Mouse (Mus musculus): ENCODE data around the gene Smad6. TPM values are rescaled to one million over a fixed set of nuclear protein-coding genes. Genes with fewer than 3 reads are reported as not detected.

Gene Smad6
- total and polyA plus RNA-seq, 2 experiments, result 4.1 to 12.6 TPM

DNA sequence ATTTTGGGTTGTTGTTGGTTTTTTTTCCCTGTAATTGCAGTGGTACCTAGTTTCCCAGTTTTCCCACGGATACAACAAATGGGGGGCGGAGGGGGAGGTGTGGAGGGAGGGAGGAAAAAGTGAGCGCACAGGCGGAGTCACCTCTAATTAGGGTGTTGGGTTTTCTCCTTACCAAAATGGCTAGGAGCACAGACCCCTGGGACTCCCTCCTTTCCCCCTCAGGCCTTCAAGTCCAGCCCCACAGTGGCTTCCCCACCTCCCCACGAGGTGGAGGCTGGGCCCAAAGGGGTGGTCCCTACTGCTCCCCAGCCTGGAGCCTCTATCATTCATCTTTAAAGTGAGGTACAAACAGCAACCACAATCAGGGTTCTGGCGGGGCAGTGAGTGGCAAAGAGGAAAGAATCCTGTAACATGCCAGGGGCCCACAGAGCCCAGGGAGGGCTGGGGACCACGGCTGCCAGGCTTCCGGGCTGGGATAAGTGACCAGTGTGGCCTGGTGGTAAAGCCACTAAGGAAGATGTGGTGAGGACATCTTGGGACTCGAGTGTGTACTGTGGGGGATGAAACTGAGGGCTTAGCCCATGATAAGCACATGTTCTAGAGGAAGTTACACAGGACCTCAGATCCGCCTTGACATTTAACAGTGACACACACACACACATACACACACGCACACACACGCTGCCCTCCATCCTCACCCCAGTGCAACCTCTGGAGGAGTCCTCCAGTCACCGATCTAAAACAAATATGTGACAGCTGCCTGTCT, 47.4 kb downstream of the Smad6 start:
- Histone ChIP-seq H3K79me2 (ENCODE audit: control insufficient read depth, insufficient read depth, low read length) (peaks cover 12% of the 10 kb centered on the region; the same call in 1 of the 2 replicates), H3K9ac (ENCODE audit: low read depth, low read length) (no peak overlapping the region), H3K27me3 (ENCODE audit: control insufficient read depth, insufficient read depth, low read length) (no peaks in the 10 kb centered on the region), H3K27ac (replicated peaks; ENCODE audit: insufficient read depth, low read depth, low read length) (0 out of 2 replicates have a peak overlapping the region, but pooled peaks have one; percentile 7), H3K4me1 (ENCODE audit: control insufficient read depth, insufficient read depth, low read length) (peaks cover 5% of the 10 kb centered on the region; the same call in 1 of the 2 replicates), H3K4me3 (ENCODE audit: insufficient read depth, low read depth, low read length) (no peak overlapping the region), H3K36me3 (ENCODE audit: control insufficient read depth, insufficient read depth, low read length) (no peaks in the 10 kb centered on the region)
- TF ChIP-seq POLR2A (IDR thresholded peaks at IDR 0.05; ENCODE audit: extremely low read depth, insufficient read depth, low read length) (no peak), CTCF (IDR thresholded peaks at IDR 0.05; ENCODE audit: low read depth, low read length) (no peak)
- DNase-seq (ENCODE audit: extremely low read depth, low read depth, low spot score), result no peak
- WGBS, result 78% methylated on average over 13 of the region's 13 CpGs

DNA sequence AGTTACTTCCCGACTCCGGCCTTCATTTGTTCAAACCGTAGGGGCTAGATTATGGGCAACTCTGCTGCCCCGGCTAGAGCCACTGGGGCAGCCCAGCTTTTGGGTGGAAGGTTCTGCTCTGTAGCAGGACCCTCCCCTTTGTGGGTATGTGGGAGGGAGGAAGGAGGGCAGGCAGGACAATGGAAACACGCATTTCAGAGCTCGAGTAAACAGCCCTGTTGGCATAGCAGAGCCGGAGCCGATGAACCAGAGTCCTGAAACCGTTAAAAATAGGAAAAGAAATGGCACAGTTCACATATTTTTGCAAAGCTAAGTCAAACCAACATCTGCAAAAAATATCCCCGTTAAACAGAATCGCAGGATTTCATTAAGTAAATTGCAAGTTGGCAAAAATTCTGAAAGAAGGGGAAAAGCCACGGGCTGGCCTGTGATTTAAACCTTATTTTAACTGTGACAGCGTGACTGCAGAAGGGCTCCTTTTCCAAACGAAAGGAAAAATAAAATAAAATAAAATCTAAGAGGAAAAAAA, 48.1 kb downstream of the Smad6 start:
- DNase-seq (ENCODE audit: extremely low read depth, low read depth, low spot score), result no peak
- H3K27ac ChIP-seq (replicated peaks; ENCODE audit: insufficient read depth, low read depth, low read length), result no peak overlapping the region
- WGBS, result 73% methylated on average over 14 of the region's 14 CpGs
- no peak overlapping the region for H3K4me3 ChIP-seq (ENCODE audit: insufficient read depth, low read depth, low read length)
- TF ChIP-seq POLR2A (IDR thresholded peaks at IDR 0.05; ENCODE audit: extremely low read depth, insufficient read depth, low read length), result no peak
- no peak for TF ChIP-seq CTCF (IDR thresholded peaks at IDR 0.05; ENCODE audit: low read depth, low read length)
- H3K79me2 ChIP-seq (ENCODE audit: control insufficient read depth, insufficient read depth, low read length), result peaks cover 11% of the 10 kb centered on the region; the same call in 1 of the 2 replicates
- H3K9ac ChIP-seq (ENCODE audit: low read depth, low read length), result no peak overlapping the region
- H3K4me1 ChIP-seq (ENCODE audit: control insufficient read depth, insufficient read depth, low read length), result peaks cover 8% of the 10 kb centered on the region; the same call in 1 of the 2 replicates
- H3K27me3 ChIP-seq (ENCODE audit: control insufficient read depth, insufficient read depth, low read length), result no peaks in the 10 kb centered on the region
- H3K36me3 ChIP-seq (ENCODE audit: control insufficient read depth, insufficient read depth, low read length), result no peaks in the 10 kb centered on the region

DNA sequence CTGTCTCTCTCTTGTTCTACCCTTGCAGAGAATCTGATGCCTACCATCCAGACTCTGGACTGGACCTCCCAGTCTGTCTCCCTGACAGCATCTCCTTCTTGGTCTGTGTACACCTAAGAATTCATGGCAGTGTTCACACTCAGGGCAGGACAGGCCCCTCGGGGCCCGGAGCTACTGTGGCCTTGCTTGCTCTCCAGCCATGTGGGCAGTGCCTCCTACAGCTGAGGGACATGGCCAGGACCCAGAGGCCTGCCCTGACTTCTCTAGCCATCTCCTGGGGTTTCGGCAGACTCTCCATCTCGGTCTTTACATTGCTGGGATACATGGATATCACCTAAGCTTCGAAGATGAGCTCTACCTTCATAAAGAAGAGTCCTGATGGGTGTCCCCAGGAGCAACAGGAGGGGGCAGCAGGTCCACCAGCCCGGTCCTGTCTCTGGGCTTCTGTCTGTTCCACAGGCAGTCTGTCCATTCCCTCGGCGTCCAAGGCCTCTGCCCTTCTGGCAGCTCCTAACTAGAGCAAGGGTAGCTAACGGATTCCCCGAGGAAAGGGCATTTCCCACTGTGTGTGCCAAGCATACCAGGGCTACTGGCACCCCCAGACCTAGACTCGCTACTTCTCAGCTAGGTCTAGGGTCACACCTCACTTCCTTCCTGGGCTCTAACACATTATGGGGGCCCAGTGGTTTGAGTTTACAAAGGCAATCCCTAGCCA, 49.1 kb downstream of the Smad6 start:
- TF ChIP-seq POLR2A (IDR thresholded peaks at IDR 0.05; ENCODE audit: extremely low read depth, insufficient read depth, low read length) (no peak), CTCF (IDR thresholded peaks at IDR 0.05; ENCODE audit: low read depth, low read length) (no peak)
- H3K36me3 ChIP-seq (ENCODE audit: control insufficient read depth, insufficient read depth, low read length), result no peaks in the 10 kb centered on the region
- H3K4me3 ChIP-seq (ENCODE audit: insufficient read depth, low read depth, low read length), result no peak overlapping the region
- DNase-seq (ENCODE audit: extremely low read depth, low read depth, low spot score), result peak; percentile 45
- H3K4me1 ChIP-seq (ENCODE audit: control insufficient read depth, insufficient read depth, low read length), result peaks cover 14% of the 10 kb centered on the region
- H3K27me3 ChIP-seq (ENCODE audit: control insufficient read depth, insufficient read depth, low read length), result no peaks in the 10 kb centered on the region
- H3K9ac ChIP-seq (ENCODE audit: low read depth, low read length), result no peak overlapping the region
- 82% methylated on average over 11 of the region's 11 CpGs for WGBS
- H3K27ac ChIP-seq (replicated peaks; ENCODE audit: insufficient read depth, low read depth, low read length), result no peak overlapping the region
- peaks cover 12% of the 10 kb centered on the region; the same call in 1 of the 2 replicates for H3K79me2 ChIP-seq (ENCODE audit: control insufficient read depth, insufficient read depth, low read length)

DNA sequence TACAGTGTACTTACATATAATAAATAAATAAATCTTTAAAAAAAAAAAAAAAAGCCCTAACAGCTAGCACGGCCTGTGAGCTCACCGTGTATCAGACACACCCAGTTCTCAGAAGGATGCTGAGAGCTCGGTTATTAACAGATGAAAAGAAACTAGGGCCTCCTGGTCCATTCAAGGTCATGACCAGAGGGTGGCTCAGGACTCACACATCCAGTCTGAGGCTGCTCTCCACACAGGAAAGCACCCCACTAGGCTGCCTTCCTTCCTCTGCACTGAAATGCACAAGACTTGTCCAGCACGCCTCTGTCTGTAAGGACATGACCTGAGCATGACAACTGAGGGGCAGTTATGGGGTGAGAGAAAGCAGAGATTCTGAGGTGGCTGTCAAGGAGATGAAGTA, 50.3 kb downstream of the Smad6 start:
- Histone ChIP-seq H3K36me3 (ENCODE audit: control insufficient read depth, insufficient read depth, low read length) (no peaks in the 10 kb centered on the region), H3K9ac (ENCODE audit: low read depth, low read length) (no peak overlapping the region), H3K27ac (replicated peaks; ENCODE audit: insufficient read depth, low read depth, low read length) (peak overlapping the region; percentile 33; the same call in 1 of the 2 replicates), H3K27me3 (ENCODE audit: control insufficient read depth, insufficient read depth, low read length) (no peaks in the 10 kb centered on the region), H3K4me3 (ENCODE audit: insufficient read depth, low read depth, low read length) (no peak overlapping the region), H3K79me2 (ENCODE audit: control insufficient read depth, insufficient read depth, low read length) (peaks cover 18% of the 10 kb centered on the region; the same call in 1 of the 2 replicates), H3K4me1 (ENCODE audit: control insufficient read depth, insufficient read depth, low read length) (peaks cover 14% of the 10 kb centered on the region)
- DNase-seq (ENCODE audit: extremely low read depth, low read depth, low spot score), result no peak
- 77% methylated on average over 4 of the region's 4 CpGs for WGBS
- no peak for TF ChIP-seq CTCF (IDR thresholded peaks at IDR 0.05; ENCODE audit: low read depth, low read length)
- no peak for TF ChIP-seq POLR2A (IDR thresholded peaks at IDR 0.05; ENCODE audit: extremely low read depth, insufficient read depth, low read length)

DNA sequence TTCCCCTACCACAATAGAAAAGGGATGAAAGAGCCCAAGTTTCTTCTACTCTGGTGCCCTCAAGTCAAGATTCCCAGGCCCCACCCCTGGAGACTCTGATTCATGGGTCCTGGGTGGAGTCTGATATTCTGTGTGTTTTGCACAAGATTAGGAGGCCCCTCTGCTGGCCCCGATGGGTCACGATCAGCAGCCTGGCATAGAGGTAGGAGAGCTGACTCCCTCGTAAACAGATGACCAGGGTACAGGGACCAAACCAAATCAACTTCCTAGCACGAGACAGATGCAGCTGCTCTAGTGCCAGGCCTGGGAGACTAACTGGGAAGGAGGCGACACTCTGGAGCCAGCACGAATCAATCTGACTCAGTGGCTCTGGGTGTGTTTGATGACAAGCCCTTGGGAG, 51.0 kb downstream of the Smad6 start:
- H3K4me1 ChIP-seq (ENCODE audit: control insufficient read depth, insufficient read depth, low read length), result peaks cover 14% of the 10 kb centered on the region
- TF ChIP-seq CTCF (IDR thresholded peaks at IDR 0.05; ENCODE audit: low read depth, low read length) (no peak), POLR2A (IDR thresholded peaks at IDR 0.05; ENCODE audit: extremely low read depth, insufficient read depth, low read length) (no peak)
- peaks cover 11% of the 10 kb centered on the region; the same call in 1 of the 2 replicates for H3K79me2 ChIP-seq (ENCODE audit: control insufficient read depth, insufficient read depth, low read length)
- H3K9ac ChIP-seq (ENCODE audit: low read depth, low read length), result no peak overlapping the region
- no peak overlapping the region for H3K4me3 ChIP-seq (ENCODE audit: insufficient read depth, low read depth, low read length)
- H3K27ac ChIP-seq (replicated peaks; ENCODE audit: insufficient read depth, low read depth, low read length), result peak overlapping the region; percentile 79
- WGBS, result 78% methylated on average over 6 of the region's 6 CpGs
- H3K36me3 ChIP-seq (ENCODE audit: control insufficient read depth, insufficient read depth, low read length), result no peaks in the 10 kb centered on the region
- no peak for DNase-seq (ENCODE audit: extremely low read depth, low read depth, low spot score)
- no peaks in the 10 kb centered on the region for H3K27me3 ChIP-seq (ENCODE audit: control insufficient read depth, insufficient read depth, low read length)
